Mouse (Mus musculus): Measurements from ENCODE around the gene Cd83. TPM values are rescaled to one million over a fixed set of nuclear protein-coding genes. Genes with fewer than 3 reads are reported as not detected.

Gene Cd83
- polyA plus RNA-seq, 1 experiment: 10.5 TPM

GRCm38 (mm10) chr13:43851108-43851507 lies 66.5 kb downstream of the Cd83 start:
- WGBS: 80% methylated on average over 4 of the region's 4 CpGs
- DNase-seq (ENCODE audit: low read depth, low spot score): no peak

Other genes with a start within 250 kb of the Cd83 start
- gene Mcur1, start 224.6 kb upstream of the Cd83 start, polyA plus RNA-seq (2012; rRNA removed): 12.9 and 20.9 TPM in 2 replicates
- gene Rnf182, start 169.1 kb upstream of the Cd83 start, polyA plus RNA-seq (2012; rRNA removed): 0.07 TPM in 2 replicates